12 mouse cellular contexts compared by ENCODE assay signal in genomic region chr9:78106821-78107220, GRCm38 (mm10). TPM values are rescaled to one million over a fixed set of nuclear protein-coding genes. Genes with fewer than 3 reads are reported as not detected.
A peak's percentile ranks its signal among the peaks of the same experiment; 100 is the strongest.
DNase-seq lines count a peak whose midpoint lies in the region; ATAC-seq and TF ChIP-seq lines count a peak whose summit lies in the region.
"Had no signal": no experiment of that assay in that cellular context is flagged by ENCODE, and none has a peak within 500 bp of the region (broad histone marks: within the 10 kb centered on the region; RNA-seq: fewer than 3 reads in every experiment).

No protein-coding gene starts in this region.

- no peak for TF ChIP-seq POLR2A in myocyte (IDR thresholded peaks at IDR 0.05; ENCODE audit: insufficient read length, low read depth)

- no peak overlapping the region for H3ac ChIP-seq in myocyte (ENCODE audit: control insufficient read depth, insufficient read length)

- H3K9ac ChIP-seq in midbrain, embryonic 11.5 days (ENCODE audit: low read length), result no peak overlapping the region
- no peak overlapping the region for H3K9ac ChIP-seq in kidney, embryonic 16.5 days (replicated peaks; ENCODE audit: low read length)

- no peaks in the 10 kb centered on the region for H3K36me3 ChIP-seq in midbrain, embryonic 10.5 days
- no peaks in the 10 kb centered on the region for H3K36me3 ChIP-seq in midbrain, embryonic 11.5 days (ENCODE audit: control insufficient read depth, insufficient read depth, low read length)
- peaks cover 11% of the 10 kb centered on the region; the same call in 1 of the 2 replicates for H3K36me3 ChIP-seq in kidney, embryonic 16.5 days (ENCODE audit: insufficient read depth, low read length)
- H3K36me3 ChIP-seq in myocyte (ENCODE audit: control insufficient read depth, insufficient read depth), result no peaks in the 10 kb centered on the region

- H3K4me2 ChIP-seq in midbrain, embryonic 11.5 days, result no peak overlapping the region
- peak overlapping the region; percentile 85 for H3K4me2 ChIP-seq in kidney, embryonic 16.5 days (replicated peaks; ENCODE audit: low read depth, low read length)
- H3K4me2 ChIP-seq in myocyte (ENCODE audit: low read depth), result peak overlapping the region; percentile 87

- ATAC-seq in midbrain, embryonic 11.5 days (ENCODE audit: low FRiP score), result no peak
- no peak for ATAC-seq in kidney, embryonic 16.5 days (ENCODE audit: low FRiP score, low TSS enrichment)
- no peak for ATAC-seq in granulocyte monocyte progenitor cell, adult 5-6 weeks (replicated peaks; ENCODE audit: poor library complexity, severe bottlenecking)

- 81% methylated on average over 4 of the region's 4 CpGs for WGBS in midbrain, embryonic 10.5 days
- 89% methylated on average over 4 of the region's 4 CpGs for WGBS in midbrain, embryonic 11.5 days
- WGBS in kidney, embryonic 16.5 days, result 57% methylated on average over 4 of the region's 4 CpGs

- peak overlapping the region; percentile 79 for H3K4me3 ChIP-seq in gastrocnemius, adult 2 months
- peak overlapping the region; percentile 95; the same call in 1 of the 2 replicates for H3K4me3 ChIP-seq in midbrain, embryonic 10.5 days
- no peak overlapping the region for H3K4me3 ChIP-seq in midbrain, embryonic 11.5 days (ENCODE audit: low read depth, low read length)
- H3K4me3 ChIP-seq in kidney, embryonic 16.5 days (ENCODE audit: low read length), result peak overlapping the region; percentile 21; the same call in 1 of the 2 replicates
- H3K4me3 ChIP-seq in myocyte, result peak overlapping the region; percentile 79

- no peak for DNase-seq in gastrocnemius, adult 2 months
- no peak for DNase-seq in gastrocnemius, postnatal 10 days
- no peak for DNase-seq in midbrain, embryonic 10.5 days (ENCODE audit: low spot score)
- DNase-seq in midbrain, embryonic 11.5 days (ENCODE audit: low spot score, missing footprints), result no peak
- DNase-seq in adrenal gland, adult 18-20 months (ENCODE audit: low spot score in 2 of 2), result no peak
- DNase-seq: adrenal gland, postnatal 14 days had no signal

- H3K79me2 ChIP-seq in myocyte (ENCODE audit: control insufficient read depth, insufficient read depth), result peaks cover 31% of the 10 kb centered on the region

- no peak for TF ChIP-seq CTCF in gastrocnemius, adult 2 months (IDR thresholded peaks at IDR 0.05)

- H3K27me3 ChIP-seq in midbrain, embryonic 10.5 days (ENCODE audit: low read depth, poor library complexity, severe bottlenecking), result 0 out of 2 replicates have a peak, but pooled peaks cover 5% of the 10 kb centered on the region
- no peaks in the 10 kb centered on the region for H3K27me3 ChIP-seq in midbrain, embryonic 11.5 days (ENCODE audit: control insufficient read depth, insufficient read depth, low read length)
- H3K27me3 ChIP-seq in kidney, embryonic 16.5 days (ENCODE audit: insufficient read depth, low read length), result no peaks in the 10 kb centered on the region
- no peaks in the 10 kb centered on the region for H3K27me3 ChIP-seq in myocyte (ENCODE audit: control insufficient read depth, insufficient read depth, insufficient read length)

- no peaks in the 10 kb centered on the region for H3K9me3 ChIP-seq in midbrain, embryonic 10.5 days (replicated peaks)
- H3K9me3 ChIP-seq in midbrain, embryonic 11.5 days (ENCODE audit: control insufficient read depth, low read length), result no peaks in the 10 kb centered on the region
- H3K9me3 ChIP-seq in kidney, embryonic 16.5 days (ENCODE audit: low read length), result no peaks in the 10 kb centered on the region

- H3K4me1 ChIP-seq in midbrain, embryonic 10.5 days, result peaks cover 19% of the 10 kb centered on the region
- no peaks in the 10 kb centered on the region for H3K4me1 ChIP-seq in midbrain, embryonic 11.5 days (ENCODE audit: control insufficient read depth, insufficient read depth, low read length)
- H3K4me1 ChIP-seq in kidney, embryonic 16.5 days (ENCODE audit: insufficient read depth, low read length), result peaks cover 26% of the 10 kb centered on the region

- intact Hi-C loops in gastrocnemius, adult 2 months (cut with DNase I), result no loop called here

- H3K27ac ChIP-seq in gastrocnemius, adult 2 months, result peak overlapping the region; percentile 99
- no peak overlapping the region for H3K27ac ChIP-seq in midbrain, embryonic 10.5 days (replicated peaks)
- H3K27ac ChIP-seq in midbrain, embryonic 11.5 days (ENCODE audit: low read depth, low read length), result no peak overlapping the region
- no peak overlapping the region for H3K27ac ChIP-seq in kidney, embryonic 16.5 days (ENCODE audit: low read length)

TF ChIP-seq in myocyte, 11 proteins besides CTCF, POLR2A, EP300 and RAD21:
- TF ChIP-seq REST (IDR thresholded peaks at IDR 0.05; ENCODE audit: insufficient read depth, insufficient read length), result no peak
- TF ChIP-seq MAX (IDR thresholded peaks at IDR 0.05; ENCODE audit: low read depth), result no peak
- TF ChIP-seq MYOG (IDR thresholded peaks at IDR 0.05; ENCODE audit: control insufficient read depth in 1 of 3, insufficient read depth in 1 of 3, insufficient read length in 2 of 3, low read depth in 2 of 3), result no peak
- TF ChIP-seq USF1 (IDR thresholded peaks at IDR 0.05; ENCODE audit: low read depth), result no peak
- no peak for TF ChIP-seq MYOD1 (IDR thresholded peaks at IDR 0.05; ENCODE audit: control insufficient read depth in 1 of 3, insufficient read length in 2 of 3, low read depth in 2 of 3)
- TF ChIP-seq E2F4 (IDR thresholded peaks at IDR 0.05; ENCODE audit: insufficient read depth), result no peak
- no peak for TF ChIP-seq POLR2AphosphoS2 (IDR thresholded peaks at IDR 0.05; ENCODE audit: insufficient read length, low read depth)
- no peak for TF ChIP-seq SRF (IDR thresholded peaks at IDR 0.05; ENCODE audit: control insufficient read depth, insufficient read length, low read depth)
- no peak for TF ChIP-seq CEBPB (IDR thresholded peaks at IDR 0.05; ENCODE audit: insufficient read depth, poor library complexity, severe bottlenecking)
- no peak for TF ChIP-seq TCF3 (IDR thresholded peaks at IDR 0.05; ENCODE audit: insufficient read length, low read depth)
- TF ChIP-seq TCF12 (IDR thresholded peaks at IDR 0.05; ENCODE audit: insufficient read depth, poor library complexity, severe bottlenecking), result no peak

RNA-seq across cellular contexts. Expression of gene Fbxo9, which starts 2.0 kb away (rescaled TPM):
- 10 to 100 TPM; 43.3 to 49.0 TPM for total RNA-seq in gastrocnemius, adult 2 months (2021)
- total RNA-seq in gastrocnemius, postnatal 10 days (2021), result 10 to 100 TPM; 54.2 to 55.2 TPM
- 21.9 and 22.9 TPM in 2 replicates for polyA plus RNA-seq in midbrain, embryonic 10.5 days (2016; fragmentation: Nextera tagmentation; extraction: Ambion mirVana)
- polyA plus RNA-seq in midbrain, embryonic 11.5 days (2014; fragmentation: Nextera tagmentation; extraction: Ambion mirVana), result 31.6 and 33.5 TPM in 2 replicates
- 44.3 and 45.2 TPM in 2 replicates for polyA plus RNA-seq in kidney, embryonic 16.5 days (2015; fragmentation: Nextera tagmentation; extraction: Ambion mirVana)
- polyA plus RNA-seq in myocyte (2012; fragmentation: generic; extraction: Trizol), result 15.7 TPM
- 50.6 and 67.0 TPM in 2 replicates for total RNA-seq in granulocyte monocyte progenitor cell, adult 5-6 weeks (2014; fragmentation: Nextera tagmentation)
- 42.1 and 54.5 TPM in 2 replicates for total RNA-seq in granulocyte monocyte progenitor cell, adult 5-6 weeks (2017)
- total RNA-seq in adrenal gland, adult 18-20 months (2021), result 100 to 1,000 TPM in 1 of 2 experiments, 10 to 100 TPM in 1; 70.8 to 108 TPM

RNA-seq across cellular contexts. Expression of gene Ick, which starts 2.2 kb away (rescaled TPM):
- total RNA-seq in gastrocnemius, adult 2 months (2021), result 1 to 10 TPM; 5.0 to 6.4 TPM
- 10 to 100 TPM; 15.5 to 20.6 TPM for total RNA-seq in gastrocnemius, postnatal 10 days (2021)
- 33.5 and 35.8 TPM in 2 replicates for polyA plus RNA-seq in midbrain, embryonic 10.5 days (2016; fragmentation: Nextera tagmentation; extraction: Ambion mirVana)
- 35.3 and 35.9 TPM in 2 replicates for polyA plus RNA-seq in midbrain, embryonic 11.5 days (2014; fragmentation: Nextera tagmentation; extraction: Ambion mirVana)
- 21.7 and 24.5 TPM in 2 replicates for polyA plus RNA-seq in kidney, embryonic 16.5 days (2015; fragmentation: Nextera tagmentation; extraction: Ambion mirVana)
- 8.6 TPM for polyA plus RNA-seq in myocyte (2012; fragmentation: generic; extraction: Trizol)
- total RNA-seq in granulocyte monocyte progenitor cell, adult 5-6 weeks (2014; fragmentation: Nextera tagmentation), result 11.8 and 15.4 TPM in 2 replicates
- total RNA-seq in granulocyte monocyte progenitor cell, adult 5-6 weeks (2017), result 8.4 and 13.1 TPM in 2 replicates
- 10 to 100 TPM; 15.2 to 16.7 TPM for total RNA-seq in adrenal gland, adult 18-20 months (2021)

RNA-seq across cellular contexts. Expression of gene Gcm1, which starts 55.1 kb away (rescaled TPM):
- total RNA-seq in gastrocnemius, adult 2 months (2021), result not detected
- total RNA-seq in gastrocnemius, postnatal 10 days (2021), result not detected
- polyA plus RNA-seq in midbrain, embryonic 10.5 days (2016; fragmentation: Nextera tagmentation; extraction: Ambion mirVana), result 0.10 TPM in 1 of 2 replicates, not detected in the other
- polyA plus RNA-seq in midbrain, embryonic 11.5 days (2014; fragmentation: Nextera tagmentation; extraction: Ambion mirVana), result 0.10 and 0.12 TPM in 2 replicates
- 1.1 and 1.2 TPM in 2 replicates for polyA plus RNA-seq in kidney, embryonic 16.5 days (2015; fragmentation: Nextera tagmentation; extraction: Ambion mirVana)
- not detected for polyA plus RNA-seq in myocyte (2012; fragmentation: generic; extraction: Trizol)
- total RNA-seq in granulocyte monocyte progenitor cell, adult 5-6 weeks (2014; fragmentation: Nextera tagmentation), result not detected in 2 replicates
- not detected in 2 replicates for total RNA-seq in granulocyte monocyte progenitor cell, adult 5-6 weeks (2017)
- total RNA-seq in adrenal gland, adult 18-20 months (2021), result not detected
- total RNA-seq: adrenal gland, postnatal 14 days; monocyte, adult 5-6 weeks had no signal
- polyA plus RNA-seq: embryonic facial prominence, embryonic 11.5 days; small intestine, adult 2 months had no signal
